Mouse (Mus musculus): ENCODE measurements around the gene Arl6ip1. TPM values are rescaled to one million over a fixed set of nuclear protein-coding genes. Genes with fewer than 3 reads are reported as not detected.
A peak's percentile ranks its signal among the peaks of the same experiment; 100 is the strongest.

Gene Arl6ip1
- total and polyA plus RNA-seq, 3 experiments, result 214 to 248 (median 234) TPM

DNA sequence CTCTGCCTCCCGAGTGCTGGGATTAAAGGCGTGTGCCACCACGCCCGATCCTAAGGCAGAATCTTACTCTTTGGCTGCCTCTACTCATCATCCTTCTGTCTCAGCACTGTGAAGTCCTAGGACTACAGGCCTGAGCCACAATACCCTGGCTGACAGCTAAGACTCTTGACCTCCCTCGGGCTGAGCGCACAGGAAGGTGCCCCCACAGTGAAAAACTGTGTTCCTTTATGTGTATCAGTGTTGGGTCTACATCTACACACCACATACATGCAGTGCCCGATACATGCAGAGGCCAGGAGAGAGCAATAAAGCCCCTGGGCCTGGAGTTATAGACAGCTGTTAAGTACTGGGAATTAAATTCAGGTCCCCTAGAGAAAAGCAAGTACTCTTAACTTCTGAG lies 7.2 kb downstream of the Arl6ip1 start:
- no peak for DNase-seq (ENCODE audit: extremely low read depth)
- in situ Hi-C loops (cut with MboI; ENCODE audit: low pct_ligation_motif_present, low pct_unique_long_range_greater_than_20kb, low sequenced_read_pairs) (loop anchor here (10.0 to 25.0 kb wide), 3 partner anchors 173 to 710 kb away; no protein-coding TSS in a partner anchor), dilution Hi-C loops (cut with MboI; ENCODE audit: extremely low pct_ligation_motif_present, extremely low pct_unique_long_range_greater_than_20kb, low sequenced_read_pairs) (no loop called here)
- Histone ChIP-seq H3K9me3 (replicated peaks; ENCODE audit: low read length) (no peaks in the 10 kb centered on the region), H3K36me3 (replicated peaks in 1 of 2; ENCODE audit: control insufficient read depth in 1 of 2, insufficient read depth in 1 of 2, low read length in 1 of 2) (peaks cover 55 to 75% of the 10 kb centered on the region in 2 experiments), H3K4me3 (replicated peaks in 1 of 3; ENCODE audit: low read depth in 2 of 3, low read length in 2 of 3, poor library complexity in 1 of 3) (no peak overlapping the region), H3K4me2 (ENCODE audit: insufficient read depth, low read depth, poor library complexity, severe bottlenecking) (no peak overlapping the region), H3K27me3 (replicated peaks) (no peaks in the 10 kb centered on the region), H3K79me2 (replicated peaks; ENCODE audit: control insufficient read depth, extremely low read depth, insufficient read depth, poor library complexity, severe bottlenecking) (peaks cover 44% of the 10 kb centered on the region), H3K27ac (ENCODE audit: insufficient read depth, low read depth) (peak overlapping the region; percentile 31; the same call in 1 of the 2 replicates), H3K4me1 (ENCODE audit: control insufficient read depth in 1 of 2, insufficient read depth in 2 of 2) (peaks cover 6 to 75% of the 10 kb centered on the region in 2 experiments), H3K9ac (ENCODE audit: insufficient read depth, low read depth) (no peak overlapping the region)
- TF ChIP-seq E2F4 (IDR thresholded peaks at IDR 0.05; ENCODE audit: insufficient replicate concordance, low read depth, low read length), result no peak
- TF ChIP-seq ZC3H11A (IDR thresholded peaks at IDR 0.05; ENCODE audit: low read depth, low read length), result no peak

DNA sequence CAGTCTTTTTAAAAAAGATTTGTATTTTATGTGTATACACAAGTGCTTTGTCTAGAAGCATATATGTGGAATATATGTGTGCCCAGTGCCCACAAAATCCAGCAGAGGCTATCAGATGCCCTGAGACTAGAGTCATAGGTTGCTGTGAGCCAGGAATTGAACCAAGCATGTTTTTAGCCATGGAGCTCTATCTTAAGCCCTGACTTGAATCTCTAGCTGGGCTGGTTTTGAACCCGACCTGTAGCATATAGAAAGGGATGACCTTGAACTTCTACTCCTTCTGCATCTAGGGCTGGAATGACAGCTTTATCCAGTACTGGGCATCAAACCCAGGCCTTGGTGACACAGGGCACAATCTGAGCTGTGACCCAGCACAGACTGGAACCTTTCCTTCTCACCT lies 8.8 kb downstream of the Arl6ip1 start:
- Histone ChIP-seq H3K27me3 (replicated peaks) (no peaks in the 10 kb centered on the region), H3K4me1 (ENCODE audit: control insufficient read depth in 1 of 2, insufficient read depth in 2 of 2) (peaks cover 10 to 64% of the 10 kb centered on the region in 2 experiments), H3K79me2 (replicated peaks; ENCODE audit: control insufficient read depth, extremely low read depth, insufficient read depth, poor library complexity, severe bottlenecking) (peaks cover 31% of the 10 kb centered on the region), H3K9ac (ENCODE audit: insufficient read depth, low read depth) (no peak overlapping the region), H3K36me3 (replicated peaks in 1 of 2; ENCODE audit: control insufficient read depth in 1 of 2, insufficient read depth in 1 of 2, low read length in 1 of 2) (peaks cover 45 to 61% of the 10 kb centered on the region in 2 experiments), H3K27ac (ENCODE audit: insufficient read depth, low read depth) (0 out of 2 replicates have a peak overlapping the region, but pooled peaks have one; percentile 42), H3K9me3 (replicated peaks; ENCODE audit: low read length) (no peaks in the 10 kb centered on the region), H3K4me3 (replicated peaks in 1 of 3; ENCODE audit: low read depth in 2 of 3, low read length in 2 of 3, poor library complexity in 1 of 3) (no peak overlapping the region), H3K4me2 (ENCODE audit: insufficient read depth, low read depth, poor library complexity, severe bottlenecking) (no peak overlapping the region; the same call in 1 of the 2 replicates)
- no peak for TF ChIP-seq CHD1 (IDR thresholded peaks at IDR 0.05; ENCODE audit: low read depth, low read length)
- no peak for TF ChIP-seq HCFC1 (IDR thresholded peaks at IDR 0.05; ENCODE audit: low read depth, low read length)
- no peak for TF ChIP-seq CHD2 (IDR thresholded peaks at IDR 0.05; ENCODE audit: low read length)
- no peak for TF ChIP-seq TBP (conservative IDR thresholded peaks at IDR 0.05; ENCODE audit: low read depth, low read length)
- TF ChIP-seq USF1 (IDR thresholded peaks at IDR 0.05; ENCODE audit: low read depth, low read length), result no peak
- TF ChIP-seq MXI1 (IDR thresholded peaks at IDR 0.05; ENCODE audit: low read depth, low read length), result no peak
- TF ChIP-seq PAX5 (IDR thresholded peaks at IDR 0.05; ENCODE audit: low read length), result no peak
- in situ Hi-C loops (cut with MboI; ENCODE audit: low pct_ligation_motif_present, low pct_unique_long_range_greater_than_20kb, low sequenced_read_pairs), result loop anchor here (10.0 to 25.0 kb wide), 3 partner anchors 174 to 708 kb away; no protein-coding TSS in a partner anchor
- dilution Hi-C loops (cut with MboI; ENCODE audit: extremely low pct_ligation_motif_present, extremely low pct_unique_long_range_greater_than_20kb, low sequenced_read_pairs), result no loop called here
- no peak for DNase-seq (ENCODE audit: extremely low read depth)

DNA sequence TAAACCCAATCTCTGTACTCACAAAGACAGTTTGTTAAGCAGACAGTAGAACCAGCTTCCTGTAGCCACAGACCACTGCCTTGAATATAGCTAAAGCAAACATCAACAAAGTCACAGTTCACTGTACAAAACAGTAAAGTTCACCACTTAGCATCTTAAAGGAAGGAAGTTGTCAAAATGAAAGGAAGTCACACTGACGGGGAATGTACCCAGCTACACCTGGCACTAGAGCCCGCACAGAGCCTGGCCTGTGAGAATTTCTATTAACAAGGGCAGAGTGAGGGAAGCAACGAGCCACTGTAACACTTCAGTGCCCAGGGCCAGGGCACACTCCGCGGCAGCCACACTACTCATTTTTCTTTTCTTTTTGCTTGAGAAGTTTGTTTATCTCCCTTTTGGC lies 9.5 kb downstream of the Arl6ip1 start:
- no peak overlapping the region for H3K4me2 ChIP-seq (ENCODE audit: insufficient read depth, low read depth, poor library complexity, severe bottlenecking)
- DNase-seq (ENCODE audit: extremely low read depth), result peak; percentile 64
- peak overlapping the region; percentile 4; the same call in 1 of the 2 replicates for H3K27ac ChIP-seq (ENCODE audit: insufficient read depth, low read depth)
- H3K79me2 ChIP-seq (replicated peaks; ENCODE audit: control insufficient read depth, extremely low read depth, insufficient read depth, poor library complexity, severe bottlenecking), result peaks cover 37% of the 10 kb centered on the region
- peaks cover 10 to 63% of the 10 kb centered on the region in 2 experiments for H3K4me1 ChIP-seq (ENCODE audit: control insufficient read depth in 1 of 2, insufficient read depth in 2 of 2)
- peaks cover 45 to 67% of the 10 kb centered on the region in 2 experiments for H3K36me3 ChIP-seq (replicated peaks in 1 of 2; ENCODE audit: control insufficient read depth in 1 of 2, insufficient read depth in 1 of 2, low read length in 1 of 2)
- dilution Hi-C loops (cut with MboI; ENCODE audit: extremely low pct_ligation_motif_present, extremely low pct_unique_long_range_greater_than_20kb, low sequenced_read_pairs) (no loop called here), in situ Hi-C loops (cut with MboI; ENCODE audit: low pct_ligation_motif_present, low pct_unique_long_range_greater_than_20kb, low sequenced_read_pairs) (loop anchor here (10.0 to 25.0 kb wide), 3 partner anchors 175 to 708 kb away; no protein-coding TSS in a partner anchor)
- H3K4me3 ChIP-seq (replicated peaks in 1 of 3; ENCODE audit: low read depth in 2 of 3, low read length in 2 of 3, poor library complexity in 1 of 3), result no peak overlapping the region
- no peak overlapping the region for H3K9ac ChIP-seq (ENCODE audit: insufficient read depth, low read depth)
- no peaks in the 10 kb centered on the region for H3K27me3 ChIP-seq (replicated peaks)
- H3K9me3 ChIP-seq (replicated peaks; ENCODE audit: low read length), result no peaks in the 10 kb centered on the region
- TF ChIP-seq SIN3A (IDR thresholded peaks at IDR 0.05; ENCODE audit: low read length) (no peak), TCF12 (IDR thresholded peaks at IDR 0.05; ENCODE audit: low read depth, low read length) (peak; percentile 34; the same call in 1 of the 2 replicates), POLR2A (IDR thresholded peaks at IDR 0.05; ENCODE audit: low read depth, low read length) (no peak), IRF4 (IDR thresholded peaks at IDR 0.05; ENCODE audit: low read depth, low read length) (peak; percentile 52; the same call in 1 of the 2 replicates)

Measured in CH12.LX (cell line).